Mouse (Mus musculus) liver, embryonic 16.5 days (tissue): ENCODE measurements around the gene Creb5. TPM values are rescaled to one million over a fixed set of nuclear protein-coding genes. Genes with fewer than 3 reads are reported as not detected.

Experiments
- ATAC-seq: fragments of 200-750 bp; cut with Nextera tagmentation; 2 replicates; pipeline ENCODE4 v1.8.0; 2017; ENCODE audit warnings: low read depth, mild to moderate bottlenecking, moderate number of reproducible peaks, moderate library complexity
- H3K27ac ChIP-seq: fragments of 300-500 bp; sonication (generic); 2 replicates; pipeline ENCODE4 v1.5.1; 2014; ENCODE audit warnings: mild to moderate bottlenecking, low read length
- H3K27me3 ChIP-seq: fragments of 300-500 bp; sonication (generic); 2 replicates; pipeline ENCODE4 v1.6.1; 2014; ENCODE audit warnings: low read depth, low read length, mixed read lengths; ENCODE audit not compliant: control insufficient read depth, insufficient read depth
- H3K36me3 ChIP-seq: fragments of 300-500 bp; sonication (generic); 2 replicates; pipeline ENCODE4 v1.6.1; 2014; ENCODE audit warnings: mild to moderate bottlenecking; ENCODE audit not compliant: control insufficient read depth, insufficient read depth
- H3K4me1 ChIP-seq: fragments of 300-500 bp; sonication (generic); 2 replicates; pipeline ENCODE4 v1.6.1; 2014; ENCODE audit warnings: low read depth, low read length, mixed read lengths; ENCODE audit not compliant: control insufficient read depth
- H3K4me2 ChIP-seq: fragments of 300-500 bp; sonication (generic); 2 replicates; pipeline ENCODE4 v1.6.1; 2014; ENCODE audit warnings: low read depth, low read length, mixed read lengths
- H3K4me3 ChIP-seq: fragments of 300-500 bp; sonication (generic); 2 replicates; pipeline ENCODE4 v1.5.1; 2014; ENCODE audit warnings: low read depth, mild to moderate bottlenecking, low read length
- H3K9ac ChIP-seq: fragments of 300-500 bp; sonication (generic); 2 replicates; pipeline ENCODE4 v1.6.1; 2014; ENCODE audit warnings: low read depth, low read length
- H3K9me3 ChIP-seq: fragments of 300-500 bp; sonication (generic); replicated peaks from 2 replicates; pipeline ENCODE4 v1.6.1; 2016; ENCODE audit warnings: low read length; ENCODE audit not compliant: control insufficient read depth
- WGBS: fragments of 180-500 bp; shearing (Covaris S2); extraction: QIAGEN DNeasy Blood & Tissue Kit; methylation state at CpG from one replicate; pipeline ENCODE4 v1.1.7; 2014; ENCODE audit not compliant: insufficient replicate concordance; 5-methylcytosine and 5-hydroxymethylcytosine counted together
- polyA plus RNA-seq: library from polyadenylated mRNA; unstranded; fragments of >200 nt; fragmentation: Nextera tagmentation; extraction: Ambion mirVana; gene quantifications from 2 replicates; pipeline ENCODE4 v1.2.1, GENCODE M21; 2015

The Creb5 gene
- polyA plus RNA-seq, 1 experiment from 2014 or later: 0.24 TPM

DNA sequence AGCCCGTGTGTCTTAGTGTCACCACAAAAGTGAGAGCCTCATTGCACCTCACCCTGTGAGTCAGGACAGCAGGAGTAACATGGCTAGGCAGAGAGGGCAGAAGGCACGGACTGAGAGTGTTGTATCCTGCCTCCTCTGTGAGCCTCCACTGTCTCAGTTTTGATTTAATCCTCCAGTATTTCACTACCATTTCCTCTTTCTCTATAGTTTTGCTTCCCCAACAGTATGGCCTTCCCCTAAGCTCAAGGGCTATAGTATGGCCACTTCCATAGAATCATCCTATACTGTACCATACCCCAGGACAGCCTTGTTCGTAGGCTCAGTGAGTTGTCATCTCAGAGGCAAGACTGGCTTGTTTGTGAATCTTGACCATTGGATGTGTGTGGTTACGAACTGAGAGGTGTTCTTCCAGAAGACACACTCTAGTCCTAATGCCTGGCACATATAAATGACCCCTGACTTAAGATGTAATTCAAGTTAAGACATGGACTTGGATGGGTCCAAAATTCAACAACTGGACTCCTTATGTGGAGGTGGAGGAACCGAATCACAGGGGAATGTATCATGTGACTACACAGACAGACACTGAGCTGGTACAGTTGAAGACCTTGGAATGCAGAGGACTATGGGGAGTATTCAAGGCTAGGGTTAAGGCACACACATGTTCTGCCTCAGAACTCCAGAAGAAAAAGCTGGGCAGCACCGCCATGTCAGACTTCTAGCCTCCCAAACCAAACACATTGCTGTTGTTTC lies 173.1 kb downstream of the Creb5 start:
- H3K36me3 ChIP-seq: no peaks in the 10 kb centered on the region
- H3K4me3 ChIP-seq: no peak overlapping the region
- H3K27ac ChIP-seq: no peak overlapping the region
- peaks cover 3% of the 10 kb centered on the region; the same call in 1 of the 2 replicates for H3K27me3 ChIP-seq
- H3K9ac ChIP-seq: no peak overlapping the region
- ATAC-seq: no peak
- H3K4me2 ChIP-seq: no peak overlapping the region
- H3K9me3 ChIP-seq: no peaks in the 10 kb centered on the region
- WGBS: 47% methylated on average over 6 of the region's 6 CpGs
- no peaks in the 10 kb centered on the region for H3K4me1 ChIP-seq

DNA sequence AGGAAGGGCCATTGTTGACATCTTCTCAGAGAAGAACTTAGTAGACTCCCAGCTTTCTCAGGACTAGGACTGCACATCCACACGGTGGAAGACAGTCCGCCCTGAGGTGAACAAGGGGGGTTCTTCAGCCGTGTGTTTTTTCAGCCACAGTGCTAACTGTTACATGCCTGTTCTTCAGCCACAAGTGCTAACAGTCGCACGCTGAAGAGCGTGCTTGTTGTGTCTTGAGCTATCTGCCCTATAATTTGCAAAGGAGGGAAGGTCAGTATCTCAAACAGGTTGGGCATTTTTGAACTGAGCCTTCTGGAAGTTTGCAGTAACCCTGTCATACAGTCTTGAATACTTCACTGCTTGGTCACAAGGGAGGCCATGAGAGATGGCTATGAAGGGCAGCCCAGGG lies 174.0 kb downstream of the Creb5 start:
- H3K9me3 ChIP-seq: no peaks in the 10 kb centered on the region
- H3K4me1 ChIP-seq: no peaks in the 10 kb centered on the region
- no peak overlapping the region for H3K4me2 ChIP-seq
- no peak overlapping the region for H3K27ac ChIP-seq
- WGBS: 64% methylated on average over 6 of the region's 6 CpGs
- H3K27me3 ChIP-seq: peaks cover 2% of the 10 kb centered on the region; the same call in 1 of the 2 replicates
- no peak overlapping the region for H3K4me3 ChIP-seq
- no peaks in the 10 kb centered on the region for H3K36me3 ChIP-seq
- no peak overlapping the region for H3K9ac ChIP-seq
- ATAC-seq: no peak

- no peak overlapping the region for H3K4me3 ChIP-seq
- no peak overlapping the region for H3K9ac ChIP-seq
- H3K27ac ChIP-seq: no peak overlapping the region
- no peak for ATAC-seq
- no peaks in the 10 kb centered on the region; the same call in 1 of the 2 replicates for H3K27me3 ChIP-seq
- H3K4me2 ChIP-seq: no peak overlapping the region
- WGBS: 56% methylated on average over 12 of the region's 12 CpGs
- no peaks in the 10 kb centered on the region for H3K4me1 ChIP-seq
- no peaks in the 10 kb centered on the region for H3K9me3 ChIP-seq
- H3K36me3 ChIP-seq: no peaks in the 10 kb centered on the region
Measured at GRCm38 (mm10) chr6:53461775-53462770, 175.0 kb downstream of the Creb5 start.

GRCm38 (mm10) chr6:53462802-53463201 lies 175.7 kb downstream of the Creb5 start:
- H3K4me2 ChIP-seq: no peak overlapping the region
- no peaks in the 10 kb centered on the region; the same call in 1 of the 2 replicates for H3K27me3 ChIP-seq
- no peaks in the 10 kb centered on the region for H3K4me1 ChIP-seq
- no peaks in the 10 kb centered on the region for H3K9me3 ChIP-seq
- no peak overlapping the region for H3K9ac ChIP-seq
- 68% methylated on average over 7 of the region's 7 CpGs for WGBS
- ATAC-seq: no peak
- no peak overlapping the region for H3K27ac ChIP-seq
- H3K36me3 ChIP-seq: no peaks in the 10 kb centered on the region
- no peak overlapping the region for H3K4me3 ChIP-seq

- no peak for ATAC-seq
- Histone ChIP-seq H3K9ac (no peak overlapping the region), H3K4me1 (no peaks in the 10 kb centered on the region), H3K36me3 (no peaks in the 10 kb centered on the region), H3K27me3 (no peaks in the 10 kb centered on the region; the same call in 1 of the 2 replicates), H3K4me3 (no peak overlapping the region), H3K27ac (no peak overlapping the region), H3K4me2 (no peak overlapping the region), H3K9me3 (no peaks in the 10 kb centered on the region)
- 55% methylated on average over 6 of the region's 6 CpGs for whole genome bisulfite sequencing
Measured at GRCm38 (mm10) chr6:53463261-53463813, 176.3 kb downstream of the Creb5 start.

- no peaks in the 10 kb centered on the region for H3K36me3 ChIP-seq
- no peak overlapping the region for H3K4me2 ChIP-seq
- ATAC-seq: no peak
- no peaks in the 10 kb centered on the region for H3K27me3 ChIP-seq
- H3K4me1 ChIP-seq: no peaks in the 10 kb centered on the region
- H3K9me3 ChIP-seq: no peaks in the 10 kb centered on the region
- no peak overlapping the region for H3K27ac ChIP-seq
- 56% methylated on average over 4 of the region's 4 CpGs for WGBS
- H3K9ac ChIP-seq: no peak overlapping the region
- no peak overlapping the region for H3K4me3 ChIP-seq
Measured at GRCm38 (mm10) chr6:53469204-53469603, 182.1 kb downstream of the Creb5 start.

- 55% methylated on average over 2 of the region's 2 CpGs for WGBS
- no peak overlapping the region for H3K4me3 ChIP-seq
- no peaks in the 10 kb centered on the region for H3K36me3 ChIP-seq
- no peaks in the 10 kb centered on the region for H3K27me3 ChIP-seq
- no peaks in the 10 kb centered on the region for H3K4me1 ChIP-seq
- H3K27ac ChIP-seq: no peak overlapping the region
- H3K9ac ChIP-seq: no peak overlapping the region
- no peaks in the 10 kb centered on the region for H3K9me3 ChIP-seq
- no peak for ATAC-seq
- no peak overlapping the region for H3K4me2 ChIP-seq
Measured at GRCm38 (mm10) chr6:53469703-53470102, 182.6 kb downstream of the Creb5 start.

- ATAC-seq: no peak
- no peaks in the 10 kb centered on the region for H3K27me3 ChIP-seq
- no peak overlapping the region for H3K9ac ChIP-seq
- no peak overlapping the region for H3K4me2 ChIP-seq
- H3K9me3 ChIP-seq: no peaks in the 10 kb centered on the region
- H3K4me3 ChIP-seq: no peak overlapping the region
- no peaks in the 10 kb centered on the region for H3K36me3 ChIP-seq
- no peak overlapping the region for H3K27ac ChIP-seq
- 33% methylated on average over 8 of the region's 8 CpGs for WGBS
- H3K4me1 ChIP-seq: no peaks in the 10 kb centered on the region
Measured at GRCm38 (mm10) chr6:53470559-53470958, 183.5 kb downstream of the Creb5 start.
